Mouse (Mus musculus): ENCODE data around the gene Gapvd1. TPM values are rescaled to one million over a fixed set of nuclear protein-coding genes. Genes with fewer than 3 reads are reported as not detected.
"Not testable (repeated sequence)": the region's sequence is repeated elsewhere in the genome, so short reads cannot be mapped to it uniquely, and the experiment has no call there.

Gene Gapvd1
- polyA plus RNA-seq, 1 experiment, result 28.3 TPM

DNA sequence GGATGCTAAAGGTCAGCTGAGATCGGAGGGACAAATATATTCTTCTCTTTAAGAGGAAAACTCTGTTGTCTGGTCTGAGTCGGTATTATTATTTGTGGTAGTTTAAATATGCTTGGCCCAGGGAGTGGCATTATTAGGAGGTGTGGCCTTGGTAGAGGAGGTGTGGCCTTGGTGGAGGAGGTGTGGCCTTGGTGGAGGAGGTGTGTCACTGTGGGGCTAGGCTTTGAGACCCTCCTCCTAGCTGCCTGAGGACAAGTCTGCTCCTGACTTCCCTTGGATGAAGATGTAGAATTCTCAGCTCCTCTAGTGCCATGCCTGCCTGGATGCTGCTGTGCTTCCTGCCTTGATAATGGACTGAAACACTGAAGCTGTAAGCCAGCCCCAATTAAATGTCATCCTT, 39.5 kb upstream of the Gapvd1 start:
- Histone ChIP-seq H3K4me2 (ENCODE audit: low read depth) (no peak overlapping the region), H3K27me3 (ENCODE audit: control insufficient read depth, insufficient read depth, insufficient read length) (no peaks in the 10 kb centered on the region), H3ac (ENCODE audit: control insufficient read depth, insufficient read length) (no peak overlapping the region), H3K79me2 (ENCODE audit: control insufficient read depth, insufficient read depth) (no peaks in the 10 kb centered on the region), H3K4me3 (no peak overlapping the region), H3K36me3 (ENCODE audit: control insufficient read depth, insufficient read depth) (peaks cover 23% of the 10 kb centered on the region)
- no peak for TF ChIP-seq SRF (IDR thresholded peaks at IDR 0.05; ENCODE audit: control insufficient read depth, insufficient read length, low read depth)
- no peak for TF ChIP-seq TCF3 (IDR thresholded peaks at IDR 0.05; ENCODE audit: insufficient read length, low read depth)
- no peak for TF ChIP-seq CEBPB (IDR thresholded peaks at IDR 0.05; ENCODE audit: insufficient read depth, poor library complexity, severe bottlenecking)
- no peak for TF ChIP-seq MAX (IDR thresholded peaks at IDR 0.05; ENCODE audit: low read depth)

- not testable (repeated sequence) for H3K27me3 ChIP-seq (ENCODE audit: control insufficient read depth, insufficient read depth, insufficient read length); H3K4me2 ChIP-seq (ENCODE audit: low read depth); H3ac ChIP-seq (ENCODE audit: control insufficient read depth, insufficient read length); H3K4me3 ChIP-seq; H3K79me2 ChIP-seq (ENCODE audit: control insufficient read depth, insufficient read depth)
- peaks cover 26% of the 10 kb centered on the region for H3K36me3 ChIP-seq (ENCODE audit: control insufficient read depth, insufficient read depth)
Observed at GRCm38 (mm10) chr2:34792543-34792942, 37.5 kb upstream of the Gapvd1 start.

GRCm38 (mm10) chr2:34790282-34790681, 35.2 kb upstream of the Gapvd1 start:
- no peak overlapping the region for H3K4me3 ChIP-seq
- H3K79me2 ChIP-seq (ENCODE audit: control insufficient read depth, insufficient read depth), result no peaks in the 10 kb centered on the region
- no peaks in the 10 kb centered on the region for H3K27me3 ChIP-seq (ENCODE audit: control insufficient read depth, insufficient read depth, insufficient read length)
- no peak overlapping the region for H3K4me2 ChIP-seq (ENCODE audit: low read depth)
- no peak overlapping the region for H3ac ChIP-seq (ENCODE audit: control insufficient read depth, insufficient read length)
- TF ChIP-seq E2F4 (IDR thresholded peaks at IDR 0.05; ENCODE audit: insufficient read depth), result no peak
- TF ChIP-seq CEBPB (IDR thresholded peaks at IDR 0.05; ENCODE audit: insufficient read depth, poor library complexity, severe bottlenecking), result no peak
- no peak for TF ChIP-seq TCF3 (IDR thresholded peaks at IDR 0.05; ENCODE audit: insufficient read length, low read depth)
- no peak for TF ChIP-seq SRF (IDR thresholded peaks at IDR 0.05; ENCODE audit: control insufficient read depth, insufficient read length, low read depth)
- peaks cover 28% of the 10 kb centered on the region for H3K36me3 ChIP-seq (ENCODE audit: control insufficient read depth, insufficient read depth)

- no peaks in the 10 kb centered on the region for H3K79me2 ChIP-seq (ENCODE audit: control insufficient read depth, insufficient read depth)
- H3K27me3 ChIP-seq (ENCODE audit: control insufficient read depth, insufficient read depth, insufficient read length), result no peaks in the 10 kb centered on the region
- no peak overlapping the region for H3K4me3 ChIP-seq
- no peak overlapping the region for H3K4me2 ChIP-seq (ENCODE audit: low read depth)
- H3ac ChIP-seq (ENCODE audit: control insufficient read depth, insufficient read length), result no peak overlapping the region
- peaks cover 25% of the 10 kb centered on the region for H3K36me3 ChIP-seq (ENCODE audit: control insufficient read depth, insufficient read depth)
- TF ChIP-seq MYOG (IDR thresholded peaks at IDR 0.05; ENCODE audit: control insufficient read depth in 1 of 3, insufficient read depth in 1 of 3, insufficient read length in 2 of 3, low read depth in 2 of 3), result no peak
- TF ChIP-seq MYOD1 (IDR thresholded peaks at IDR 0.05; ENCODE audit: control insufficient read depth in 1 of 3, insufficient read length in 2 of 3, low read depth in 2 of 3), result no peak
- TF ChIP-seq CEBPB (IDR thresholded peaks at IDR 0.05; ENCODE audit: insufficient read depth, poor library complexity, severe bottlenecking), result no peak
- TF ChIP-seq REST (IDR thresholded peaks at IDR 0.05; ENCODE audit: insufficient read depth, insufficient read length), result no peak
- TF ChIP-seq TCF12 (IDR thresholded peaks at IDR 0.05; ENCODE audit: insufficient read depth, poor library complexity, severe bottlenecking), result no peak
- TF ChIP-seq E2F4 (IDR thresholded peaks at IDR 0.05; ENCODE audit: insufficient read depth), result no peak
- TF ChIP-seq USF1 (IDR thresholded peaks at IDR 0.05; ENCODE audit: low read depth), result no peak
- TF ChIP-seq TCF3 (IDR thresholded peaks at IDR 0.05; ENCODE audit: insufficient read length, low read depth), result no peak
- TF ChIP-seq SRF (IDR thresholded peaks at IDR 0.05; ENCODE audit: control insufficient read depth, insufficient read length, low read depth), result no peak
- TF ChIP-seq MAX (IDR thresholded peaks at IDR 0.05; ENCODE audit: low read depth), result no peak
- TF ChIP-seq POLR2A (IDR thresholded peaks at IDR 0.05; ENCODE audit: insufficient read length, low read depth), result no peak
- TF ChIP-seq POLR2AphosphoS2 (IDR thresholded peaks at IDR 0.05; ENCODE audit: insufficient read length, low read depth), result no peak
Observed at GRCm38 (mm10) chr2:34784085-34784484, 29.1 kb upstream of the Gapvd1 start.

DNA sequence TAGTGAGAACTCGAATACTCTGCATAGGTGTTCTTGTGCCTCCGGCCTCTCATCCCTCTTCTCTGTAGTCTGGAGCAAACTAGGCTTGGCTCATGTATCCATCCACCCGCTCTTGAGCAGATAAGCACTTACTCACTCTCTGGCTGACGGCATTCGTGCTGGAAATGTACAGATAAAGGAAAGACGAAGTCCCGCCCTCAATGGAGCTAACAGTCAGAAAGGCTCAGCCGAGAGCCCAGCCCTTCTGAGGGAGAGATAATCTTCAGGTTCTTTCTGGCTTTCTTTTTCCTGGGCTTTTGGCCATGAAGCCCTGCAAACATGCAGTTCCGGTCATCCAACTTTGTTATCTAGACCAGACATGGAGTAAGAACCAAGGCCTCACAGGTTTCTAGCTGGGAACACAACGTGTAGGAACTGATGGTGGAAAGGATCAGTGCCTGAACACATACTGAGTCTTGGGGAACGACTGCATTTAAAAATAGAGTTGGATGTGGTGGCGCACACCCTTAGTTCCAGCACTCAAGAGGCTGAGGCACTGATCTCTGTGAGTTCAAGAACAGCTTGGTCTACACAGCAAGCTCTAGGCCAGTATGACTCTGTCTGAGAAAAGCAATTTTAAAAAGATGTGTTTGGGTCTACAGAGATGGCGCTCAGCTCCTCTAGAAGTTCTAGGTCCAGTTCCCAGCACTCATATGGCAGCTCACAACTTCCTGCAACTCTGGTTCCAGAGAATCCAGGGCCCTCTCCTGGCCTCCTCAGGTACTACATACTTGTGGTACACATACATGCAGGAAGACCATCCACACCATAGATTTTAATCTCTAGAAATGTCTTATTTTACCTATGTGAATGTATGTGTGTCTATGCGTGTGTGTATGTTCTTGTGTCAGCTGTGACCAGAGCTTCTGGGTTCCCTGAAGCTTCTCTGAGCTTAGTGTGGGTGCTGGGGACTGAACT, 28.3 kb upstream of the Gapvd1 start:
- H3K27me3 ChIP-seq (ENCODE audit: control insufficient read depth, insufficient read depth, insufficient read length), result no peaks in the 10 kb centered on the region
- peaks cover 30% of the 10 kb centered on the region for H3K36me3 ChIP-seq (ENCODE audit: control insufficient read depth, insufficient read depth)
- no peaks in the 10 kb centered on the region for H3K79me2 ChIP-seq (ENCODE audit: control insufficient read depth, insufficient read depth)
- H3ac ChIP-seq (ENCODE audit: control insufficient read depth, insufficient read length), result no peak overlapping the region
- no peak for TF ChIP-seq MYOD1 (IDR thresholded peaks at IDR 0.05; ENCODE audit: control insufficient read depth in 1 of 3, insufficient read length in 2 of 3, low read depth in 2 of 3)
- TF ChIP-seq E2F4 (IDR thresholded peaks at IDR 0.05; ENCODE audit: insufficient read depth), result no peak
- TF ChIP-seq TCF3 (IDR thresholded peaks at IDR 0.05; ENCODE audit: insufficient read length, low read depth), result no peak
- TF ChIP-seq USF1 (IDR thresholded peaks at IDR 0.05; ENCODE audit: low read depth), result no peak
- H3K4me2 ChIP-seq (ENCODE audit: low read depth), result no peak overlapping the region
- H3K4me3 ChIP-seq, result no peak overlapping the region

All from myocyte (in vitro differentiated cells).